Mouse (Mus musculus): ENCODE measurements around the gene Slc16a5. TPM values are rescaled to one million over a fixed set of nuclear protein-coding genes. Genes with fewer than 3 reads are reported as not detected.

The Slc16a5 gene
- polyA plus RNA-seq, 1 experiment: 1.8 TPM

DNA sequence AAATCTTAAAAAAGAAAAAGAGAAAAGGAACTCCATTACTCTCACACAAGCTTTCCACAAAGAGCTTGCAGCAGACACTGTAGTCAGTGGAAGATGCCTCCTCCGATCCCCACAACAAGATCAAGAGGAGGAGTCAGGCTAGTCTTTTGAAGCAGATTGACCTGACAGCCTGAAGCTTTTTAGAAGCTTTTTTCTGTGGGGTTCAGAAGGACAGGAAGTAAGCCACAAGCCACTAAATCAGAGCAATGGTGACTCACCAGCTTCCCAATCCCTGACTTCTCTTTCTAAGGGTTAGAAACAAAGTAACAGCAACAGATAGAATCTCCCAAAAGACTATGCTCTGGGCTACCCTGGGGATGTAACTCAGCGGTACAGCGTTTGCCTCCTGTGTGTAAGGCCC lies 22.9 kb upstream of the Slc16a5 start:
- no peak for TF ChIP-seq CTCF (IDR thresholded peaks at IDR 0.05; ENCODE audit: control insufficient read depth, insufficient read depth, low read length)
- no peak overlapping the region for H3K4me3 ChIP-seq (replicated peaks; ENCODE audit: control insufficient read depth, low read depth, low read length)
- 65% methylated on average over 3 of the region's 3 CpGs for WGBS
- H3K27ac ChIP-seq (ENCODE audit: control insufficient read depth, insufficient read depth, low read depth, low read length, poor library complexity): no peak overlapping the region
- H3K4me1 ChIP-seq (ENCODE audit: control insufficient read depth, insufficient read depth, low read length): no peaks in the 10 kb centered on the region

DNA sequence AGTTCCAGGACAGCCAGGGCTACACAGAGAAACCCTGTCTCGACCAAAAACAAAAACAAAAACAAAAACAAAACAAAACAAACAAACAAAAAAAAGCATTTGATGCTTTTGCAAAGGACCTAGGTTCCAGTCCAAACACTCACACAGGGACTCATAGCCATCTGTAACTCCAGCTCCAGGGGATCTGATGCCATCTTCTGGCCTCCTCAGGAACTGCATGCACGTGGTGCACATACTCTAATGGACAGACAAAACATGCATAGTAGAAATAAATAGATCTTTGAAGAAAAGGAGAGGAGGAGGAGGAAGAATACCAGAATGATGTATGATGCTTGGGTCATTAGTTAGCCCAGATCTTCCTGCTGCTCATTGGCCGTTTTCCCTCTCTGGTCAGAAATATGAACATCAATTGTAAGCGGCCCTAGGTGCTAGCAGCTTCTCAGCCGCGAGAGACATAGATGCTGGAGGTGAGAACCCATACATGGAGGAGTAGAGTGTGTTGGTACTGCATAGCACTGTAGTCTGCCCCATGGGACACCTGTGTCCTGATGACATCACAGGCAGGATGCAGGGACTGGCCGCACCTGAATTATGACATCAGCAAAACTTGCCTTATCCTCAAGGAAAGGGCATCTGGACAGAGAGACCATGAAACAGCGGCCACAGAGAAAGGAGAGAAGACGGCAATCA lies 22.2 kb upstream of the Slc16a5 start, which contains the start of gene Trim80:
Gene Trim80, plus strand, starts transcription at position 640 of the 690 bp plus-strand sequence.
- Histone ChIP-seq H3K4me1 (ENCODE audit: control insufficient read depth, insufficient read depth, low read length) (no peaks in the 10 kb centered on the region), H3K27ac (ENCODE audit: control insufficient read depth, insufficient read depth, low read depth, low read length, poor library complexity) (no peak within 1 kb of the TSS), H3K4me3 (replicated peaks; ENCODE audit: control insufficient read depth, low read depth, low read length) (no peak within 1 kb of the TSS)
- 87% methylated on average over 9 of the region's 9 CpGs for WGBS
- TF ChIP-seq POLR2A (IDR thresholded peaks at IDR 0.05; ENCODE audit: borderline replicate concordance, control insufficient read depth, low read depth, low read length) (no peak), CTCF (IDR thresholded peaks at IDR 0.05; ENCODE audit: control insufficient read depth, insufficient read depth, low read length) (peak; percentile 38; the same call in 1 of the 2 replicates)

DNA sequence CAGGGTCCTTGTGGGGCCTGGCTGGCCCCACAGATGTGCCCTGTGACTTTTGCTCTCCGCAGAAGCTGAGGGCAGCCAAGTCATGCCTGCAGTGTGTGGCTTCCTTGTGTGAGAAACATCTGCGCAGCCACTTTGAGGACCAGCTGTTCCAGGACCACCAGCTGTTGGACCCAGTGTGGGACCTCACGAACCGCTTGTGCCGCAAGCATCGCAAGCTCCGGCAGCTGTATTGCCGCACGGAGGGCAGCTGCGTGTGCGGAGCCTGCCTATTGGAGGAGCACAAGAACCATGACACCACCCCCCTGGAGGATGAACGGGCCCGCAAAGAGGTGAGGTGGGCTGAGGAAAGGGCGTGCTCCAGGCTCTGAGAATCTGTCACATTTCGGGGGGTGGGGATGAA lies 20.9 kb upstream of the Slc16a5 start:
- TF ChIP-seq POLR2A (IDR thresholded peaks at IDR 0.05; ENCODE audit: borderline replicate concordance, control insufficient read depth, low read depth, low read length): no peak
- no peak for TF ChIP-seq CTCF (IDR thresholded peaks at IDR 0.05; ENCODE audit: control insufficient read depth, insufficient read depth, low read length)
- no peak overlapping the region for H3K27ac ChIP-seq (ENCODE audit: control insufficient read depth, insufficient read depth, low read depth, low read length, poor library complexity)

DNA sequence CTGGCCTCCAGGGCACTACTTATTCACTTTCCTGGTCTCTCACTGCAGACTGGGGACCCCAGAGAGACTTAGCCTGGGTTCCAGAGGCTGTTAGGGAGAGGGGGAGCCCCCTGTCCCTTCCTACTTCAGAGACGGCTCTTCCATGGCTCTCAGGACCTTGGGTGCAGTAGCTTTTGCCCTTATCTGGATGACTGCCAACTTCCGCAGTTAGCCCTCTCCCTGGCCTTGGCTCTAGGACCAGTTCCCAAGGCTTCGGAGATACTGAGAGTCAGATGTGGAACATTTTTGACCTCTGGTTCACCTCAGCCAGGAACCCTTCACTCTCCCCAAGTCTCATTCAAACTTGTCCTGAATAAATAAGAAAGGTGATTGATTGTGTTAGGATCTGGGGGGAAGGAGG lies 15.4 kb upstream of the Slc16a5 start:
- Histone ChIP-seq H3K4me3 (replicated peaks; ENCODE audit: control insufficient read depth, low read depth, low read length) (no peak overlapping the region), H3K4me1 (ENCODE audit: control insufficient read depth, insufficient read depth, low read length) (no peaks in the 10 kb centered on the region), H3K27ac (ENCODE audit: control insufficient read depth, insufficient read depth, low read depth, low read length, poor library complexity) (no peak overlapping the region)
- TF ChIP-seq CTCF (IDR thresholded peaks at IDR 0.05; ENCODE audit: control insufficient read depth, insufficient read depth, low read length) (no peak), POLR2A (IDR thresholded peaks at IDR 0.05; ENCODE audit: borderline replicate concordance, control insufficient read depth, low read depth, low read length) (no peak)
- 77% methylated on average over 3 of the region's 3 CpGs for WGBS

More for the DNA sequence above, 20.9 kb upstream of the Slc16a5 start:
- H3K4me1 ChIP-seq (ENCODE audit: control insufficient read depth, insufficient read depth, low read length): no peaks in the 10 kb centered on the region
- H3K4me3 ChIP-seq (replicated peaks; ENCODE audit: control insufficient read depth, low read depth, low read length): no peak overlapping the region
- 72% methylated on average over 15 of the region's 15 CpGs for WGBS

DNA sequence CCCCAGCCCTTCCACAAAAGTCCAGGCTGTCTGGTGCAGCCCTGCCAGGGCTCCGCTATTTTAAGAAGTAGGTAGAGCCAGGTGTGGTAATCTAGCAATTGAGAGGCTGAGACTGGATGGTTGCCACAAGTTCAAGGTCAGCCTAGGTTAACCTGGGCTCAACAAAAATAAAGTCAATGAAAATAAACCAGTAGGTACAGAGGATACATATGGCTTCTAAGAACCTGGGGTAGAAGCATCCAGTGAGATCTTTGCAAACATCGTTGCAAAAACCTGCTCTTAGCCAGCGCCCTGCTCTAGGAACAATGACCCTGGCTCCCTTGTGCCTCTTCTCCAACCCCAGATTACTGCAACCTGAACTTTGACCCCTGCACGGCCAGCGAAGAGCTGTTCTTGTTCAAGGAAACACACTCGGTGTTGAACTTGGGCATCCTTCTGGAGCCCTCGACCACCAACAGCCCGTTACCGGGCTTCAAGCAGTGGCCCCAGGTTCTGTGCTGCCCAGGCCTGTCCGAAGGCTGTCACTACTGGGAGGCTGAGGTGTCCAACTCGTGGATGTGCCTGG lies 14.9 kb upstream of the Slc16a5 start:
- 86% methylated on average over 11 of the region's 11 CpGs for WGBS
- TF ChIP-seq CTCF (IDR thresholded peaks at IDR 0.05; ENCODE audit: control insufficient read depth, insufficient read depth, low read length): no peak
- no peak for TF ChIP-seq POLR2A (IDR thresholded peaks at IDR 0.05; ENCODE audit: borderline replicate concordance, control insufficient read depth, low read depth, low read length)
- H3K27ac ChIP-seq (ENCODE audit: control insufficient read depth, insufficient read depth, low read depth, low read length, poor library complexity): no peak overlapping the region
- H3K4me1 ChIP-seq (ENCODE audit: control insufficient read depth, insufficient read depth, low read length): no peaks in the 10 kb centered on the region
- no peak overlapping the region for H3K4me3 ChIP-seq (replicated peaks; ENCODE audit: control insufficient read depth, low read depth, low read length)

DNA sequence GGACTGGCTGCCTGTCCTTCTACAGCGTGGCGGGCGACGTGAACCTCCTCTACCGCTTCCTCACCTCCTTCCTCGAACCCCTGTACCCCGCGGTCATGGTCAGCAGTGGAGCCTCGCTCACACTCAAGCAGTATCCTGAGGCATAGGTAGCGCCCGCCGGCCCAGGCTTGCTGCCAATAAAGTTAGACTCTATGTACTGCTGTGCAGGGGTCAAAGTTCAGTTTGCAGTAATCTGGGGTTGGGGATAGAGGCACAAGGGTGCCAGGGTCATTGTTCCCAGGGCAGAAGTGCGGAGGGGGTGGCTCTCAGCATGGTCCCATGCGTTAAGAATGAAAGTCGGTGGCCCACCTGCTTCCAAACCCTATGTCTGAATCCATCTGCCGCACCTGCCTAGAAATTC lies 14.2 kb upstream of the Slc16a5 start:
- no peak overlapping the region for H3K27ac ChIP-seq (ENCODE audit: control insufficient read depth, insufficient read depth, low read depth, low read length, poor library complexity)
- no peak overlapping the region for H3K4me3 ChIP-seq (replicated peaks; ENCODE audit: control insufficient read depth, low read depth, low read length)
- 87% methylated on average over 16 of the region's 16 CpGs for WGBS
- TF ChIP-seq CTCF (IDR thresholded peaks at IDR 0.05; ENCODE audit: control insufficient read depth, insufficient read depth, low read length) (no peak), POLR2A (IDR thresholded peaks at IDR 0.05; ENCODE audit: borderline replicate concordance, control insufficient read depth, low read depth, low read length) (no peak)
- no peaks in the 10 kb centered on the region for H3K4me1 ChIP-seq (ENCODE audit: control insufficient read depth, insufficient read depth, low read length)

DNA sequence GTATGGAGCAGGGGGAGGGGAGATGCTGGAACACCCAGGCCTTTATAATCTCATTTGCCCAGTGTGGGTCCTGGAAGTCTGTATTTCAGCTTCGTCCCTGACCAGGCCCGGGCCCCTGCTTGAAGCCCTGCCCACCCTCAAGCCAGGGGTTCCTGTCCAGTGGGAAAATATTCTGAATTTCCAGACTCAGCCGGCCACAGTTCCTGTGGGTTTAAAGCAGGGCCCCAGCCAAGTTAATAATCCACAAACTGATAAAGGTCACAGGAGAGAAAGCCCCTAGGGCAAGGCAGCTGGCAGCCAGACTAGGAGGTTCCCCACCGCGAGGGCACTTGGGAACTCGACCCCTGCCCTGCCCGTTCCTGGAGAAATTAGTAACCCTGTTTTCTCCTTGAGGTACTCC lies 13.3 kb upstream of the Slc16a5 start:
- H3K4me3 ChIP-seq (replicated peaks; ENCODE audit: control insufficient read depth, low read depth, low read length): no peak overlapping the region
- 82% methylated on average over 7 of the region's 7 CpGs for WGBS
- TF ChIP-seq CTCF (IDR thresholded peaks at IDR 0.05; ENCODE audit: control insufficient read depth, insufficient read depth, low read length): no peak
- no peak for TF ChIP-seq POLR2A (IDR thresholded peaks at IDR 0.05; ENCODE audit: borderline replicate concordance, control insufficient read depth, low read depth, low read length)
- H3K27ac ChIP-seq (ENCODE audit: control insufficient read depth, insufficient read depth, low read depth, low read length, poor library complexity): no peak overlapping the region
- no peaks in the 10 kb centered on the region for H3K4me1 ChIP-seq (ENCODE audit: control insufficient read depth, insufficient read depth, low read length)

DNA sequence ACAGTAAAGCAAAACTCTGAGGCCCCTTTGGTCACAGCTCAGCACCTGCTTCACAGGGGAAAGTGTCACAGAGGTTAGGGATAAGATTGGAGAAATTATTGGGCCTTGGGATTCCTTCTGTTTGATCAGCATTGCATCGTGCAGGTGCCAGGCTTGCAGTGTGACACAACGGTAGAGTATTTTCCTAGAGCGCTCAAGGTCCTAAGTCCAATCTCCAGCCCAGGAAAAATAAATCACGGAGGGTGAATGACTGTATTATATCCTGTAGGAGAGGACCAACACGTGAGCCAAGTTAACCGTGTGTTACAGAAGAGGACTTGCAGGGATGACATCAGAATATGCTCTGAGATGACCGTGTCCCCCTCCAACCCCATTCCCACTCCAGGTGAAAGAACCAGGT lies 12.1 kb upstream of the Slc16a5 start:
- WGBS: 84% methylated on average over 7 of the region's 7 CpGs
- H3K4me1 ChIP-seq (ENCODE audit: control insufficient read depth, insufficient read depth, low read length): no peaks in the 10 kb centered on the region
- TF ChIP-seq CTCF (IDR thresholded peaks at IDR 0.05; ENCODE audit: control insufficient read depth, insufficient read depth, low read length): no peak
- no peak for TF ChIP-seq POLR2A (IDR thresholded peaks at IDR 0.05; ENCODE audit: borderline replicate concordance, control insufficient read depth, low read depth, low read length)
- H3K27ac ChIP-seq (ENCODE audit: control insufficient read depth, insufficient read depth, low read depth, low read length, poor library complexity): no peak overlapping the region
- H3K4me3 ChIP-seq (replicated peaks; ENCODE audit: control insufficient read depth, low read depth, low read length): no peak overlapping the region
